In genomic region chr3:128181221-128181908, GRCm38 (mm10) we compare ENCODE assay signal across 19 mouse cellular contexts.
A peak's percentile ranks its signal among the peaks of the same experiment; 100 is the strongest.
DNase-seq lines count a peak whose midpoint lies in the region; ATAC-seq and TF ChIP-seq lines count a peak whose summit lies in the region.
"Had no signal": no experiment of that assay in that cellular context is flagged by ENCODE, and none has a peak within 500 bp of the region (broad histone marks: within the 10 kb centered on the region; RNA-seq: fewer than 3 reads in every experiment).

No protein-coding gene starts in this region.

- H3K9ac ChIP-seq in hindbrain, embryonic 13.5 days = no peak overlapping the region
- no peak overlapping the region for H3K9ac ChIP-seq in hindbrain, embryonic 11.5 days (ENCODE audit: low read depth, low read length)
- no peak overlapping the region for H3K9ac ChIP-seq in neural tube, embryonic 11.5 days (ENCODE audit: low read length)
- H3K9ac ChIP-seq in limb, embryonic 13.5 days = no peak overlapping the region
- no peak overlapping the region for H3K9ac ChIP-seq in stomach, postnatal 0 days (ENCODE audit: low read length)
- H3K9ac ChIP-seq: embryonic facial prominence, embryonic 15.5 days; liver, embryonic 14.5 days had no signal

- no peaks in the 10 kb centered on the region for H3K4me1 ChIP-seq in hindbrain, embryonic 13.5 days (replicated peaks)
- H3K4me1 ChIP-seq in hindbrain, embryonic 11.5 days (replicated peaks; ENCODE audit: control insufficient read depth, insufficient read depth, low read length) = no peaks in the 10 kb centered on the region
- no peaks in the 10 kb centered on the region for H3K4me1 ChIP-seq in neural tube, embryonic 11.5 days (ENCODE audit: control insufficient read depth, insufficient read depth, low read length)
- peaks cover 7% of the 10 kb centered on the region; the same call in 1 of the 2 replicates for H3K4me1 ChIP-seq in limb, embryonic 13.5 days
- no peaks in the 10 kb centered on the region for H3K4me1 ChIP-seq in stomach, postnatal 0 days (replicated peaks; ENCODE audit: control insufficient read depth, insufficient read depth)
- H3K4me1 ChIP-seq: embryonic facial prominence, embryonic 15.5 days; forebrain, embryonic 10.5 days had no signal

- H3K27me3 ChIP-seq in hindbrain, embryonic 13.5 days = no peaks in the 10 kb centered on the region
- H3K27me3 ChIP-seq in hindbrain, embryonic 11.5 days (ENCODE audit: control insufficient read depth, insufficient read depth, low read length) = no peaks in the 10 kb centered on the region
- no peaks in the 10 kb centered on the region for H3K27me3 ChIP-seq in neural tube, embryonic 11.5 days (ENCODE audit: control insufficient read depth, insufficient read depth, low read length)
- H3K27me3 ChIP-seq in limb, embryonic 13.5 days = peaks cover 8% of the 10 kb centered on the region; the same call in 1 of the 2 replicates
- H3K27me3 ChIP-seq in stomach, postnatal 0 days (ENCODE audit: control insufficient read depth, insufficient read depth, low read length) = no peaks in the 10 kb centered on the region
- H3K27me3 ChIP-seq: embryonic facial prominence, embryonic 15.5 days had no signal

- H3K9me3 ChIP-seq in hindbrain, embryonic 13.5 days = no peaks in the 10 kb centered on the region
- no peaks in the 10 kb centered on the region for H3K9me3 ChIP-seq in hindbrain, embryonic 11.5 days (ENCODE audit: control insufficient read depth, low read length)
- H3K9me3 ChIP-seq in neural tube, embryonic 11.5 days (ENCODE audit: control insufficient read depth, low read length) = no peaks in the 10 kb centered on the region
- H3K9me3 ChIP-seq in limb, embryonic 13.5 days = no peaks in the 10 kb centered on the region; the same call in 1 of the 2 replicates
- no peaks in the 10 kb centered on the region for H3K9me3 ChIP-seq in stomach, postnatal 0 days (ENCODE audit: control insufficient read depth, low read length)
- H3K9me3 ChIP-seq: embryonic facial prominence, embryonic 15.5 days; forebrain, embryonic 10.5 days had no signal

- 0 out of 2 replicates have a peak, but pooled peaks have one; percentile 39 for ATAC-seq in hindbrain, embryonic 13.5 days (ENCODE audit: low FRiP score)
- ATAC-seq in hindbrain, embryonic 11.5 days (ENCODE audit: low FRiP score) = no peak
- peak; percentile 63 for ATAC-seq in neural tube, embryonic 11.5 days (ENCODE audit: insufficient read depth, low FRiP score, low TSS enrichment)
- peak; percentile 75 for ATAC-seq in limb, embryonic 13.5 days (ENCODE audit: low FRiP score, low read depth)
- no peak for ATAC-seq in stomach, postnatal 0 days (ENCODE audit: low FRiP score, low TSS enrichment)
- ATAC-seq: intestine, embryonic 16.5 days; midbrain, embryonic 16.5 days had no signal

- no peak overlapping the region for H3K4me3 ChIP-seq in hindbrain, embryonic 13.5 days
- H3K4me3 ChIP-seq in hindbrain, embryonic 11.5 days (ENCODE audit: low read depth, low read length) = no peak overlapping the region
- H3K4me3 ChIP-seq in neural tube, embryonic 11.5 days (ENCODE audit: low read depth, low read length) = no peak overlapping the region
- no peak overlapping the region for H3K4me3 ChIP-seq in limb, embryonic 13.5 days
- H3K4me3 ChIP-seq in stomach, postnatal 0 days (ENCODE audit: low read depth, low read length) = no peak overlapping the region
- H3K4me3 ChIP-seq: embryonic facial prominence, embryonic 15.5 days; forebrain, embryonic 10.5 days had no signal

- WGBS in hindbrain, embryonic 13.5 days = 77% methylated on average over 7 of the region's 7 CpGs
- 82% methylated on average over 7 of the region's 7 CpGs for WGBS in hindbrain, embryonic 11.5 days
- 52% methylated on average over 7 of the region's 7 CpGs for WGBS in neural tube, embryonic 11.5 days
- 13% methylated on average over 7 of the region's 7 CpGs for WGBS in limb, embryonic 13.5 days
- 72% methylated on average over 7 of the region's 7 CpGs for WGBS in stomach, postnatal 0 days

- H3K36me3 ChIP-seq in hindbrain, embryonic 13.5 days = no peaks in the 10 kb centered on the region
- H3K36me3 ChIP-seq in hindbrain, embryonic 11.5 days (ENCODE audit: control insufficient read depth, insufficient read depth, low read length) = no peaks in the 10 kb centered on the region
- no peaks in the 10 kb centered on the region for H3K36me3 ChIP-seq in neural tube, embryonic 11.5 days (ENCODE audit: control insufficient read depth, insufficient read depth, low read length)
- H3K36me3 ChIP-seq in limb, embryonic 13.5 days = no peaks in the 10 kb centered on the region
- H3K36me3 ChIP-seq in stomach, postnatal 0 days (ENCODE audit: control insufficient read depth, insufficient read depth, low read length) = no peaks in the 10 kb centered on the region
- H3K36me3 ChIP-seq: embryonic facial prominence, embryonic 15.5 days; forebrain, embryonic 10.5 days had no signal

- no peak overlapping the region for H3K27ac ChIP-seq in hindbrain, embryonic 13.5 days
- no peak overlapping the region for H3K27ac ChIP-seq in hindbrain, embryonic 11.5 days (ENCODE audit: low read depth, low read length)
- no peak overlapping the region for H3K27ac ChIP-seq in neural tube, embryonic 11.5 days (ENCODE audit: low read depth, low read length)
- H3K27ac ChIP-seq in limb, embryonic 13.5 days = no peak overlapping the region
- no peak overlapping the region for H3K27ac ChIP-seq in stomach, postnatal 0 days (replicated peaks)
- H3K27ac ChIP-seq: embryonic facial prominence, embryonic 15.5 days; forebrain, embryonic 10.5 days; liver, embryonic 14.5 days had no signal

- DNase-seq in hindbrain, embryonic 11.5 days (ENCODE audit: low spot score) = no peak
- DNase-seq in neural tube, embryonic 11.5 days (ENCODE audit: low spot score) = no peak
- no peak for DNase-seq in neural tube, embryonic 10.5 days (ENCODE audit: extremely low spot score, low spot score)
- no peak for DNase-seq in stomach, postnatal 0 days (ENCODE audit: low spot score)
- no peak for DNase-seq in layer of hippocampus, postnatal 14 days (ENCODE audit: low spot score in 2 of 2)
- DNase-seq: adrenal gland, adult 2 months; cerebellum, postnatal 14 days; gastrocnemius, postnatal 25 days; layer of hippocampus, postnatal 36 days; right cerebral cortex, adult 18-20 months; thymus, postnatal 4 days had no signal

- no peak overlapping the region for H3K4me2 ChIP-seq in hindbrain, embryonic 13.5 days
- no peak overlapping the region for H3K4me2 ChIP-seq in hindbrain, embryonic 11.5 days (replicated peaks; ENCODE audit: low read depth, low read length)
- H3K4me2 ChIP-seq in neural tube, embryonic 11.5 days (ENCODE audit: low read depth) = no peak overlapping the region
- H3K4me2 ChIP-seq in limb, embryonic 13.5 days (replicated peaks) = no peak overlapping the region
- H3K4me2 ChIP-seq in stomach, postnatal 0 days (replicated peaks; ENCODE audit: low read depth) = no peak overlapping the region
- H3K4me2 ChIP-seq: embryonic facial prominence, embryonic 15.5 days; heart, embryonic 11.5 days had no signal

- no peak for TF ChIP-seq EP300 in stomach, postnatal 0 days (optimal IDR thresholded peaks at IDR 0.05)

- no peak for TF ChIP-seq CTCF in stomach, postnatal 0 days (IDR thresholded peaks at IDR 0.05; ENCODE audit: low read depth)

Comparison
In these comparisons a context has a peak if more than half of its experiments do, and no peak if none do; other contexts are left out.
1. ATAC-seq: peak in hindbrain, embryonic 13.5 days (single experiment), neural tube, embryonic 11.5 days (single experiment) and limb, embryonic 13.5 days (single experiment); none in hindbrain, embryonic 11.5 days (single experiment) and stomach, postnatal 0 days (single experiment).